Comparison of ENCODE assay signal across 18 mouse cellular contexts in the genomic region with DNA sequence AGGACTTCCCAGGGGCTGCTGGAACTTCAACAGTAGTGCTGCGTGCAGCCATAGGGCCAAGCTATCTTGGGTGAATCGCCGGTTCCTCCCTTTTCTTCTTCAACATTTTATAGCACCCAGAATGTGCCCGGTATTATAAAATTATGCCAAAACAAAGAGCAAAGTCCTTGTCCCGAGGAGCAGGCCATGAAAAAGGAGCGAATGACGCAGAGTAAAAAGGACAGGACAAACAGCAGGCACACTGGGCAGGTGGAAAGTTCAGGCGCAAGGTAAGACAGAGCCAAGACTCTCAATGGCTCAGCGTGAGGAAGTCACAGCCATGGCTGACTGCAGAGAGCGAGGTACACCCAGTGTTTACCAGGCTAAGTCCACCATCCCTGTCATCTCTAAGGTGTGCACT. TPM values are rescaled to one million over a fixed set of nuclear protein-coding genes. Genes with fewer than 3 reads are reported as not detected.
DNase-seq lines count a peak whose midpoint lies in the region; ATAC-seq and TF ChIP-seq lines count a peak whose summit lies in the region.
"Had no signal": no experiment of that assay in that cellular context is flagged by ENCODE, and none has a peak within 500 bp of the region (broad histone marks: within the 10 kb centered on the region; RNA-seq: fewer than 3 reads in every experiment).

No protein-coding gene starts in this region.

- peak overlapping the region; percentile 39 for H3K4me2 ChIP-seq in heart, embryonic 13.5 days
- peak overlapping the region; percentile 9; the same call in 1 of the 2 replicates for H3K4me2 ChIP-seq in liver, postnatal 0 days (ENCODE audit: low read depth, low read length)
- no peak overlapping the region for H3K4me2 ChIP-seq in liver, embryonic 12.5 days
- H3K4me2 ChIP-seq in embryonic facial prominence, embryonic 13.5 days: no peak overlapping the region
- H3K4me2 ChIP-seq in stomach, embryonic 16.5 days (ENCODE audit: low read depth, low read length): no peak overlapping the region
- H3K4me2 ChIP-seq: forebrain, embryonic 15.5 days had no signal

- peak overlapping the region; percentile 74 for H3K27ac ChIP-seq in heart, embryonic 13.5 days (replicated peaks)
- H3K27ac ChIP-seq in liver, postnatal 0 days (ENCODE audit: low read depth): 0 out of 2 replicates have a peak overlapping the region, but pooled peaks have one; percentile 16
- H3K27ac ChIP-seq in liver, embryonic 12.5 days: no peak overlapping the region
- H3K27ac ChIP-seq in embryonic facial prominence, embryonic 13.5 days: no peak overlapping the region
- no peak overlapping the region for H3K27ac ChIP-seq in stomach, embryonic 16.5 days (ENCODE audit: low read length)
- H3K27ac ChIP-seq: forebrain, embryonic 15.5 days; hindbrain, postnatal 0 days; liver, embryonic 14.5 days had no signal

- ATAC-seq in heart, embryonic 13.5 days (ENCODE audit: extremely low read depth, insufficient number of reproducible peaks, low FRiP score, low TSS enrichment): no peak
- ATAC-seq in liver, postnatal 0 days: 0 out of 2 replicates have a peak, but pooled peaks have one; percentile 22
- no peak for ATAC-seq in liver, embryonic 12.5 days
- no peak for ATAC-seq in embryonic facial prominence, embryonic 13.5 days (ENCODE audit: insufficient number of reproducible peaks, insufficient read depth, low FRiP score, low TSS enrichment, low read depth)
- no peak for ATAC-seq in stomach, embryonic 16.5 days (ENCODE audit: insufficient read depth, low FRiP score)
- ATAC-seq: forebrain, embryonic 15.5 days; hindbrain, postnatal 0 days; lung, postnatal 0 days; midbrain, embryonic 16.5 days had no signal

- TF ChIP-seq CTCF in liver, postnatal 0 days (IDR thresholded peaks at IDR 0.05; ENCODE audit: low read depth): no peak

- peaks cover 11% of the 10 kb centered on the region for H3K9me3 ChIP-seq in heart, embryonic 13.5 days
- peaks cover 5% of the 10 kb centered on the region for H3K9me3 ChIP-seq in liver, postnatal 0 days (ENCODE audit: low read length)
- peaks cover 10% of the 10 kb centered on the region for H3K9me3 ChIP-seq in liver, embryonic 12.5 days (replicated peaks)
- peaks cover 9% of the 10 kb centered on the region; the same call in 1 of the 2 replicates for H3K9me3 ChIP-seq in embryonic facial prominence, embryonic 13.5 days
- peaks cover 5% of the 10 kb centered on the region; the same call in 1 of the 2 replicates for H3K9me3 ChIP-seq in stomach, embryonic 16.5 days (replicated peaks; ENCODE audit: control insufficient read depth, low read length)
- H3K9me3 ChIP-seq: forebrain, embryonic 15.5 days had no signal

- no peaks in the 10 kb centered on the region for H3K36me3 ChIP-seq in heart, embryonic 13.5 days
- no peaks in the 10 kb centered on the region for H3K36me3 ChIP-seq in liver, postnatal 0 days (replicated peaks; ENCODE audit: insufficient read depth, low read length)
- no peaks in the 10 kb centered on the region for H3K36me3 ChIP-seq in liver, embryonic 12.5 days
- no peaks in the 10 kb centered on the region for H3K36me3 ChIP-seq in embryonic facial prominence, embryonic 13.5 days
- H3K36me3 ChIP-seq in stomach, embryonic 16.5 days (ENCODE audit: control insufficient read depth, insufficient read depth, low read length): no peaks in the 10 kb centered on the region
- H3K36me3 ChIP-seq: forebrain, embryonic 15.5 days had no signal

- peaks cover 64% of the 10 kb centered on the region for H3K4me1 ChIP-seq in heart, embryonic 13.5 days
- H3K4me1 ChIP-seq in liver, postnatal 0 days (ENCODE audit: insufficient read depth): 0 out of 2 replicates have a peak, but pooled peaks cover 5% of the 10 kb centered on the region
- H3K4me1 ChIP-seq in liver, embryonic 12.5 days: peaks cover 19% of the 10 kb centered on the region; the same call in 1 of the 2 replicates
- H3K4me1 ChIP-seq in embryonic facial prominence, embryonic 13.5 days: peaks cover 24% of the 10 kb centered on the region; the same call in 1 of the 2 replicates
- peaks cover 6% of the 10 kb centered on the region; the same call in 1 of the 2 replicates for H3K4me1 ChIP-seq in stomach, embryonic 16.5 days (ENCODE audit: control insufficient read depth, insufficient read depth, low read length)

- no peaks in the 10 kb centered on the region for H3K27me3 ChIP-seq in heart, embryonic 13.5 days (replicated peaks)
- 0 out of 2 replicates have a peak, but pooled peaks cover 5% of the 10 kb centered on the region for H3K27me3 ChIP-seq in liver, postnatal 0 days (ENCODE audit: insufficient read depth, low read length)
- H3K27me3 ChIP-seq in liver, embryonic 12.5 days (replicated peaks): peaks cover 11% of the 10 kb centered on the region
- no peaks in the 10 kb centered on the region for H3K27me3 ChIP-seq in embryonic facial prominence, embryonic 13.5 days
- no peaks in the 10 kb centered on the region for H3K27me3 ChIP-seq in stomach, embryonic 16.5 days (ENCODE audit: control insufficient read depth, insufficient read depth, low read length)
- H3K27me3 ChIP-seq: forebrain, embryonic 15.5 days had no signal

- peak overlapping the region; percentile 18; the same call in 1 of the 2 replicates for H3K4me3 ChIP-seq in heart, embryonic 13.5 days
- no peak overlapping the region for H3K4me3 ChIP-seq in liver, postnatal 0 days (ENCODE audit: low read depth, low read length)
- no peak overlapping the region for H3K4me3 ChIP-seq in liver, embryonic 12.5 days
- no peak overlapping the region for H3K4me3 ChIP-seq in embryonic facial prominence, embryonic 13.5 days
- H3K4me3 ChIP-seq in stomach, embryonic 16.5 days (replicated peaks; ENCODE audit: low read length): no peak overlapping the region
- H3K4me3 ChIP-seq: forebrain, embryonic 15.5 days had no signal

- peak overlapping the region; percentile 67 for H3K9ac ChIP-seq in heart, embryonic 13.5 days
- no peak overlapping the region for H3K9ac ChIP-seq in liver, postnatal 0 days (replicated peaks)
- H3K9ac ChIP-seq in liver, embryonic 12.5 days: no peak overlapping the region
- 0 out of 2 replicates have a peak overlapping the region, but pooled peaks have one; percentile 32 for H3K9ac ChIP-seq in embryonic facial prominence, embryonic 13.5 days
- H3K9ac ChIP-seq in stomach, embryonic 16.5 days (ENCODE audit: low read length): 0 out of 2 replicates have a peak overlapping the region, but pooled peaks have one; percentile 8
- H3K9ac ChIP-seq: forebrain, embryonic 15.5 days; liver, embryonic 14.5 days had no signal

- no peak for DNase-seq in heart, adult 18-20 months
- DNase-seq in liver, postnatal 0 days: no peak
- DNase-seq in adrenal gland, adult 18-20 months (ENCODE audit: low spot score in 2 of 2): no peak
- DNase-seq: cerebellum, postnatal 10 days; kidney, adult 9 months; thymus, adult 18-20 months had no signal

- 52% methylated on average over 10 of the region's 10 CpGs for WGBS in heart, embryonic 13.5 days
- 64% methylated on average over 10 of the region's 10 CpGs for WGBS in liver, postnatal 0 days (ENCODE audit: insufficient replicate concordance)
- 63% methylated on average over 10 of the region's 10 CpGs for whole genome bisulfite sequencing in liver, embryonic 12.5 days (ENCODE audit: insufficient replicate concordance)
- 64% methylated on average over 10 of the region's 10 CpGs for WGBS in embryonic facial prominence, embryonic 13.5 days
- 54% methylated on average over 10 of the region's 10 CpGs for WGBS in stomach, embryonic 16.5 days

- no peak for TF ChIP-seq EP300 in liver, postnatal 0 days (IDR thresholded peaks at IDR 0.05; ENCODE audit: low read depth)

RNA-seq across cellular contexts. Expression of gene Slc38a4, which starts 5.7 kb away (rescaled TPM):
- polyA plus RNA-seq in heart, embryonic 13.5 days (2015; fragmentation: Nextera tagmentation; extraction: Ambion mirVana): 110 and 111 TPM in 2 replicates
- 1 to 10 TPM; 3.7 to 5.0 TPM for total RNA-seq in heart, adult 18-20 months (2021)
- 295 and 302 TPM in 2 replicates for polyA plus RNA-seq in liver, postnatal 0 days (2015; fragmentation: Nextera tagmentation; extraction: Ambion mirVana)
- polyA plus RNA-seq in liver, embryonic 12.5 days (2016; fragmentation: Nextera tagmentation; extraction: Ambion mirVana): 43.1 and 45.1 TPM in 2 replicates
- 46.9 and 47.8 TPM in 2 replicates for polyA plus RNA-seq in embryonic facial prominence, embryonic 13.5 days (2015; fragmentation: Nextera tagmentation; extraction: Ambion mirVana)
- polyA plus RNA-seq in stomach, embryonic 16.5 days (2015; fragmentation: Nextera tagmentation; extraction: Ambion mirVana): 51.7 and 63.0 TPM in 2 replicates
- total RNA-seq in adrenal gland, adult 18-20 months (2021): 1 to 10 TPM; 2.5 to 3.9 TPM
- total RNA-seq: granulocyte monocyte progenitor cell, adult 5-6 weeks; megakaryocyte progenitor cell, adult 5-6 weeks; MEL had no signal

Comparison
In these comparisons a context has a peak if more than half of its experiments do, and no peak if none do; other contexts are left out.
1. H3K27ac ChIP-seq: peak in heart, embryonic 13.5 days (single experiment) and liver, postnatal 0 days (single experiment); none in liver, embryonic 12.5 days (single experiment), embryonic facial prominence, embryonic 13.5 days (single experiment) and stomach, embryonic 16.5 days (single experiment).
2. H3K4me2 ChIP-seq: peak in heart, embryonic 13.5 days (single experiment) and liver, postnatal 0 days (single experiment); none in liver, embryonic 12.5 days (single experiment), embryonic facial prominence, embryonic 13.5 days (single experiment) and stomach, embryonic 16.5 days (single experiment).
3. H3K9ac ChIP-seq: peak in heart, embryonic 13.5 days (single experiment), embryonic facial prominence, embryonic 13.5 days (single experiment) and stomach, embryonic 16.5 days (single experiment); none in liver, postnatal 0 days (single experiment) and liver, embryonic 12.5 days (single experiment).